Mouse (Mus musculus) embryonic fibroblast, embryonic 13.5 days (primary cell): Measurements from ENCODE around the gene Gjb2.

Experiments used
- CTCF ChIP-seq: IDR thresholded peaks from 2 replicates; pipeline ENCODE4 v1.5.1; 2011; ENCODE audit warnings: mild to moderate bottlenecking, control low read depth, low read length, moderate library complexity, borderline replicate concordance; ENCODE audit not compliant: insufficient read depth
- POLR2A ChIP-seq: IDR thresholded peaks from 2 replicates; pipeline ENCODE4 v1.6.1; 2011; ENCODE audit warnings: low read depth, mild to moderate bottlenecking, control low read depth, low read length, moderate library complexity

GRCm38 (mm10) chr14:57057204-57057562, 47.3 kb downstream of the Gjb2 start:
- TF ChIP-seq CTCF (no peak), POLR2A (no peak)
